Mouse (Mus musculus) lung, postnatal 0 days (tissue): ENCODE measurements around the gene Cryba2.

Experiments used
- CTCF ChIP-seq: IDR thresholded peaks from 2 replicates; pipeline ENCODE4 v1.5.1; 2016; ENCODE audit warnings: antibody characterized with exemption, mild to moderate bottlenecking
- EP300 ChIP-seq: IDR thresholded peaks from 2 replicates; pipeline ENCODE4 v1.6.1; 2016; ENCODE audit warnings: antibody characterized with exemption, mild to moderate bottlenecking, control low read depth

GRCm38 (mm10) chr1:74861783-74862182, 31.2 kb downstream of the Cryba2 start:
- TF ChIP-seq CTCF, result no peak; the same call in 1 of the 2 replicates
- no peak for TF ChIP-seq EP300
